Mouse (Mus musculus): ENCODE measurements at regions not wholly inside any gene's neighbourhood (a gene's known extent, or its start where the extent isn't known, plus 50 kb on each side); places are given as distances from the start of the nearest gene placed in this dataset.

- no peak for TF ChIP-seq CTCF (IDR thresholded peaks at IDR 0.05; ENCODE audit: extremely low read depth, insufficient read length, insufficient replicate concordance, low read depth, low read length)
- TF ChIP-seq POLR2A (IDR thresholded peaks at IDR 0.05; ENCODE audit: low read depth, low read length), result no peak
These were observed 637.0 kb upstream of the Sall1 start for GRCm38 (mm10) chr8:89680937-89681336.

All from small intestine, adult 2 months (tissue).